Mouse (Mus musculus): ENCODE measurements around the gene Hormad2. TPM values are rescaled to one million over a fixed set of nuclear protein-coding genes. Genes with fewer than 3 reads are reported as not detected.
A peak's percentile ranks its signal among the peaks of the same experiment; 100 is the strongest.

Gene Hormad2
- total and polyA plus RNA-seq, 3 experiments = not detected

- dilution Hi-C loops (cut with MboI; ENCODE audit: extremely low pct_ligation_motif_present, extremely low pct_unique_long_range_greater_than_20kb, low sequenced_read_pairs) = no loop called here
- Histone ChIP-seq H3K4me2 (ENCODE audit: insufficient read depth, low read depth, poor library complexity, severe bottlenecking) (0 out of 2 replicates have a peak overlapping the region, but pooled peaks have one; percentile 4), H3K4me1 (ENCODE audit: control insufficient read depth in 1 of 2, insufficient read depth in 2 of 2) (peaks cover 41 to 80% of the 10 kb centered on the region in 2 experiments)
These were observed 141.7 kb downstream of the Hormad2 start for GRCm38 (mm10) chr11:4299191-4299590.

GRCm38 (mm10) chr11:4298615-4299014, 142.3 kb downstream of the Hormad2 start:
- H3K27ac ChIP-seq (ENCODE audit: insufficient read depth, low read depth) = peak overlapping the region; percentile 60; the same call in 1 of the 2 replicates
- H3K27me3 ChIP-seq (replicated peaks) = no peaks in the 10 kb centered on the region
- DNase-seq (ENCODE audit: extremely low read depth) = peak; percentile 76
- H3K4me1 ChIP-seq (ENCODE audit: control insufficient read depth in 1 of 2, insufficient read depth in 2 of 2) = peaks cover 41 to 80% of the 10 kb centered on the region in 2 experiments
- no peak overlapping the region for H3K4me2 ChIP-seq (ENCODE audit: insufficient read depth, low read depth, poor library complexity, severe bottlenecking)
- in situ Hi-C loops (cut with MboI; ENCODE audit: low pct_ligation_motif_present, low pct_unique_long_range_greater_than_20kb, low sequenced_read_pairs) (loop anchor here (5.0 kb wide), 1 partner anchor 49 kb away; no protein-coding TSS in a partner anchor), dilution Hi-C loops (cut with MboI; ENCODE audit: extremely low pct_ligation_motif_present, extremely low pct_unique_long_range_greater_than_20kb, low sequenced_read_pairs) (no loop called here)
- H3K79me2 ChIP-seq (replicated peaks; ENCODE audit: control insufficient read depth, extremely low read depth, insufficient read depth, poor library complexity, severe bottlenecking) = no peaks in the 10 kb centered on the region
- no peaks in the 10 kb centered on the region for H3K36me3 ChIP-seq (replicated peaks in 1 of 2; ENCODE audit: control insufficient read depth in 1 of 2, insufficient read depth in 1 of 2, low read length in 1 of 2)
- no peak overlapping the region for H3K4me3 ChIP-seq (replicated peaks in 1 of 3; ENCODE audit: low read depth in 2 of 3, low read length in 2 of 3, poor library complexity in 1 of 3)
- H3K9ac ChIP-seq (ENCODE audit: insufficient read depth, low read depth) = peak overlapping the region; percentile 4; the same call in 1 of the 2 replicates
- no peaks in the 10 kb centered on the region for H3K9me3 ChIP-seq (replicated peaks; ENCODE audit: low read length)
- no peak for TF ChIP-seq MAX (IDR thresholded peaks at IDR 0.05; ENCODE audit: low read length)
- TF ChIP-seq ELF1 (IDR thresholded peaks at IDR 0.05; ENCODE audit: low read depth, low read length) = no peak
- TF ChIP-seq IRF4 (IDR thresholded peaks at IDR 0.05; ENCODE audit: low read depth, low read length) = peak; percentile 57
- TF ChIP-seq SMC3 (IDR thresholded peaks at IDR 0.05; ENCODE audit: low read depth, low read length) = no peak
- peak; percentile 12; the same call in 1 of the 2 replicates for TF ChIP-seq RAD21 (IDR thresholded peaks at IDR 0.05; ENCODE audit: low read depth, low read length)
- TF ChIP-seq TBP (conservative IDR thresholded peaks at IDR 0.05; ENCODE audit: low read depth, low read length) = no peak
- TF ChIP-seq MYC (IDR thresholded peaks at IDR 0.05; ENCODE audit: low read depth, low read length) = no peak
- no peak for TF ChIP-seq HCFC1 (IDR thresholded peaks at IDR 0.05; ENCODE audit: low read depth, low read length)
- TF ChIP-seq PAX5 (IDR thresholded peaks at IDR 0.05; ENCODE audit: low read length) = no peak
- TF ChIP-seq E2F4 (IDR thresholded peaks at IDR 0.05; ENCODE audit: insufficient replicate concordance, low read depth, low read length) = no peak
- TF ChIP-seq EP300 (IDR thresholded peaks at IDR 0.05; ENCODE audit: low read length) = peak; percentile 57; the same call in 1 of the 2 replicates
- no peak for TF ChIP-seq USF2 (conservative IDR thresholded peaks at IDR 0.05; ENCODE audit: low read depth, low read length)
- no peak for TF ChIP-seq CHD1 (IDR thresholded peaks at IDR 0.05; ENCODE audit: low read depth, low read length)
- 0 out of 2 replicates have a peak, but pooled peaks have one; percentile 2 for TF ChIP-seq USF1 (IDR thresholded peaks at IDR 0.05; ENCODE audit: low read depth, low read length)
- TF ChIP-seq MAZ (IDR thresholded peaks at IDR 0.05; ENCODE audit: low read depth, low read length) = peak; percentile 73
- TF ChIP-seq NRF1 (IDR thresholded peaks at IDR 0.05; ENCODE audit: low read depth, low read length) = 0 out of 2 replicates have a peak, but pooled peaks have one; percentile 18
- TF ChIP-seq POLR2AphosphoS2 (IDR thresholded peaks at IDR 0.05; ENCODE audit: low read depth, low read length) = no peak
- TF ChIP-seq JUN (IDR thresholded peaks at IDR 0.05; ENCODE audit: insufficient read depth, low read depth, low read length) = no peak
- peak; percentile 55; the same call in 1 of the 2 replicates for TF ChIP-seq SIN3A (IDR thresholded peaks at IDR 0.05; ENCODE audit: low read length)
- TF ChIP-seq GABPA (IDR thresholded peaks at IDR 0.05; ENCODE audit: insufficient replicate concordance, low read depth, low read length) = no peak
- peak; percentile 94 for TF ChIP-seq ETS1 (conservative IDR thresholded peaks at IDR 0.05; ENCODE audit: low read depth, low read length)
- TF ChIP-seq BHLHE40 (IDR thresholded peaks at IDR 0.05; ENCODE audit: low read depth, low read length) = peak; percentile 53
- 0 out of 2 replicates have a peak, but pooled peaks have one; percentile 48 for TF ChIP-seq TCF12 (IDR thresholded peaks at IDR 0.05; ENCODE audit: low read depth, low read length)
- no peak for TF ChIP-seq NELFE (IDR thresholded peaks at IDR 0.05; ENCODE audit: low read depth, low read length)
- peak; percentile 70 for TF ChIP-seq CHD2 (IDR thresholded peaks at IDR 0.05; ENCODE audit: low read length)
- TF ChIP-seq MXI1 (IDR thresholded peaks at IDR 0.05; ENCODE audit: low read depth, low read length) = peak; percentile 45; the same call in 1 of the 2 replicates
- TF ChIP-seq ZKSCAN1 (IDR thresholded peaks at IDR 0.05; ENCODE audit: borderline replicate concordance, low read depth, low read length) = no peak
- TF ChIP-seq KAT2A (IDR thresholded peaks at IDR 0.05; ENCODE audit: insufficient replicate concordance, low read length) = 0 out of 2 replicates have a peak, but pooled peaks have one; percentile 51
- no peak for TF ChIP-seq RCOR1 (conservative IDR thresholded peaks at IDR 0.05; ENCODE audit: low read depth, low read length)
- peak; percentile 51; the same call in 1 of the 2 replicates for TF ChIP-seq MEF2A (IDR thresholded peaks at IDR 0.05; ENCODE audit: borderline replicate concordance, low read depth, low read length)

More at GRCm38 (mm10) chr11:4299191-4299590, 141.7 kb downstream of the Hormad2 start:
- TF ChIP-seq BHLHE40 (IDR thresholded peaks at IDR 0.05; ENCODE audit: low read depth, low read length) (peak; percentile 25; the same call in 1 of the 2 replicates), MAX (IDR thresholded peaks at IDR 0.05; ENCODE audit: low read length) (no peak), GABPA (IDR thresholded peaks at IDR 0.05; ENCODE audit: insufficient replicate concordance, low read depth, low read length) (no peak), NRF1 (IDR thresholded peaks at IDR 0.05; ENCODE audit: low read depth, low read length) (no peak), E2F4 (IDR thresholded peaks at IDR 0.05; ENCODE audit: insufficient replicate concordance, low read depth, low read length) (no peak)
- DNase-seq (ENCODE audit: extremely low read depth) = no peak
- H3K36me3 ChIP-seq (replicated peaks in 1 of 2; ENCODE audit: control insufficient read depth in 1 of 2, insufficient read depth in 1 of 2, low read length in 1 of 2) = no peaks in the 10 kb centered on the region
- H3K79me2 ChIP-seq (replicated peaks; ENCODE audit: control insufficient read depth, extremely low read depth, insufficient read depth, poor library complexity, severe bottlenecking) = no peaks in the 10 kb centered on the region
- H3K9me3 ChIP-seq (replicated peaks; ENCODE audit: low read length) = no peaks in the 10 kb centered on the region
- peak overlapping the region; percentile 60; the same call in 1 of the 2 replicates for H3K27ac ChIP-seq (ENCODE audit: insufficient read depth, low read depth)
- in situ Hi-C loops (cut with MboI; ENCODE audit: low pct_ligation_motif_present, low pct_unique_long_range_greater_than_20kb, low sequenced_read_pairs) = loop anchor here (5.0 kb wide), 1 partner anchor 48 kb away; no protein-coding TSS in a partner anchor
- H3K27me3 ChIP-seq (replicated peaks) = no peaks in the 10 kb centered on the region
- H3K4me3 ChIP-seq (replicated peaks in 1 of 3; ENCODE audit: low read depth in 2 of 3, low read length in 2 of 3, poor library complexity in 1 of 3) = no peak overlapping the region
- peak overlapping the region; percentile 4; the same call in 1 of the 2 replicates for H3K9ac ChIP-seq (ENCODE audit: insufficient read depth, low read depth)

Data from CH12.LX (cell line).